Mouse (Mus musculus): Measurements from ENCODE around the gene Ak7.

GRCm38 (mm10) chr12:105823472-105823871 lies 117.7 kb downstream of the Ak7 start:
- TF ChIP-seq POLR2A (IDR thresholded peaks at IDR 0.05; ENCODE audit: extremely low read depth, insufficient read depth, low read length) (no peak), CTCF (IDR thresholded peaks at IDR 0.05; ENCODE audit: low read depth, low read length) (no peak)

Data from liver, adult 2 months (tissue).